Mouse (Mus musculus) G1E (cell line): ENCODE results near the gene Arpin. TPM values are rescaled to one million over a fixed set of nuclear protein-coding genes. Genes with fewer than 3 reads are reported as not detected.

Source experiments
- ATAC-seq: 2 replicates; pipeline ENCODE4 v1.8.0; 2016; ENCODE audit warnings: mild to moderate bottlenecking; ENCODE audit not compliant: insufficient number of reproducible peaks, poor library complexity, low FRiP score, severe bottlenecking; ENCODE audit errors: extremely low read depth
- DNase-seq: peaks from one replicate; pipeline ENCODE4 v3.0.0; 2012; ENCODE audit warnings: low spot score
- H3K27me3 ChIP-seq: 2 replicates; pipeline ENCODE4 v1.6.1; 2012; ENCODE audit warnings: mild to moderate bottlenecking, low read length, inconsistent platforms; ENCODE audit not compliant: insufficient read depth
- H3K36me3 ChIP-seq: replicated peaks from 2 replicates; pipeline ENCODE3; 2012; ENCODE audit warnings: mild to moderate bottlenecking, inconsistent platforms
- H3K4me1 ChIP-seq: 2 replicates; pipeline ENCODE4 v1.6.1; 2012; ENCODE audit warnings: low read depth, low read length, inconsistent platforms, mixed read lengths; ENCODE audit not compliant: insufficient read depth
- H3K4me3 ChIP-seq: 2 replicates; pipeline ENCODE4 v1.5.1; 2012; ENCODE audit warnings: low read depth, mild to moderate bottlenecking, inconsistent platforms, low read length, moderate library complexity, mixed read lengths
- H3K9me3 ChIP-seq: replicated peaks from 2 replicates; pipeline ENCODE4 v1.6.1; 2012; ENCODE audit warnings: inconsistent platforms
- CTCF ChIP-seq: IDR thresholded peaks from 2 replicates; pipeline ENCODE4 v1.5.1; 2012; ENCODE audit warnings: low read depth, low read length, inconsistent platforms, mixed read lengths
- GATA1 ChIP-seq: IDR thresholded peaks from 2 replicates; pipeline ENCODE4 v1.6.1; 2012; ENCODE audit warnings: borderline replicate concordance, low read length, inconsistent platforms, mixed read lengths
- GATA2 ChIP-seq: IDR thresholded peaks from 2 replicates; pipeline ENCODE4 v1.6.1; 2012; ENCODE audit warnings: low read depth, low read length, inconsistent platforms, borderline replicate concordance
- POLR2AphosphoS5 ChIP-seq: IDR thresholded peaks from 2 replicates; pipeline ENCODE4 v1.6.1; 2012; ENCODE audit warnings: low read depth, low read length, inconsistent platforms; ENCODE audit not compliant: insufficient replicate concordance
- TAL1 ChIP-seq: conservative IDR thresholded peaks from 2 replicates; pipeline ENCODE4 v1.6.1; 2012; ENCODE audit warnings: low read depth, low read length, inconsistent platforms, mixed read lengths
- polyA plus RNA-seq: library from polyadenylated mRNA; stranded (reverse); fragments of >175 nt; gene quantifications from 2 replicates; pipeline ENCODE4 v1.2.3, GENCODE M21; 2012
- total RNA-seq, 2 experiments: library from RNA; stranded (forward) in 1 of 2; stranded (reverse) in 1 of 2; fragments of 200-1000 nt in 1 of 2; fragments of >200 nt in 1 of 2; fragmentation: Nextera tagmentation in 1 of 2; gene quantifications; 2 replicates each; pipeline ENCODE4 v1.2.3; 2014 to 2017

Arpin gene
- total and polyA plus RNA-seq, 3 experiments: not detected

DNA sequence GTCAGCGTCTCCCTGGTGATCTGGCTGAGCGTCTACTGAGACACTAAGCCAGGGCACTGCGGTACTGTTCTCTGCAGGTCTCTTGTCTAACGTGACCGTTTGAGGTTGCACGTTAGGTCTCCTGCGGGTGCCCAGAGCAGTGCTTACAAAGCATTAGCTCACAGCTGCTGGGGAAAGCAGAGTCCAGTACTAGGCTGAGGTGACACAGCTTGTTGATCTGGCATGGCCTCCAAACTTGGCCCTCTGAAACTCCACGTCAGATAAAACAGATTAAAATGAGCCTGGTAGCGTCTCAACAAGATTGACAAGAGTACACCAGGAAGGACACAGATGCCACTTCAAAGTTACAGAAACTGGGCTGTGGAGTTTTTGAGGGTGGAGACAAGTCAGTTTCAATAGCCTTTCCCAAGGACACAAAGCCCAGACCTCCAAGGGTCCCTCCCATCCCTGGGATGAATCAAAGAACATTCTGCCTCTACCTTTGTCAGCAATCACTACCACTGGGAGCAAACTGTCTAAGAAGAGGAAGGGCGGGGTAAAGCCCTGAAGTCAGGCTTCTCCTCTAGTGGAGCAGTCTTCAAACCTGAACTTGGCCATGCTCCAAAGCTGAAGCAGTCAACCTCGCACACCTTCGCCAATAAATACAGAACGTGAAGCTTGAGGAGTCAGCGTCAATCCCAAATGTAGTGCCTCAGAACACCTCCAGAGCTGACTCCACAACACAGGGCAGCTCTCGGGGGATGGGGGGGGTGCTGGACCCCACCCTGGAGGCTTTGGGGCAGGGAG is 44.5 kb downstream of the Arpin start:
- Histone ChIP-seq H3K36me3 (peaks cover 79% of the 10 kb centered on the region), H3K4me1 (no peaks in the 10 kb centered on the region), H3K9me3 (no peaks in the 10 kb centered on the region), H3K4me3 (no peak overlapping the region), H3K27me3 (no peaks in the 10 kb centered on the region)
- DNase-seq (no peak), ATAC-seq (no peak)
- TF ChIP-seq GATA1 (no peak), CTCF (no peak), TAL1 (no peak), GATA2 (no peak), POLR2AphosphoS5 (no peak)

DNA sequence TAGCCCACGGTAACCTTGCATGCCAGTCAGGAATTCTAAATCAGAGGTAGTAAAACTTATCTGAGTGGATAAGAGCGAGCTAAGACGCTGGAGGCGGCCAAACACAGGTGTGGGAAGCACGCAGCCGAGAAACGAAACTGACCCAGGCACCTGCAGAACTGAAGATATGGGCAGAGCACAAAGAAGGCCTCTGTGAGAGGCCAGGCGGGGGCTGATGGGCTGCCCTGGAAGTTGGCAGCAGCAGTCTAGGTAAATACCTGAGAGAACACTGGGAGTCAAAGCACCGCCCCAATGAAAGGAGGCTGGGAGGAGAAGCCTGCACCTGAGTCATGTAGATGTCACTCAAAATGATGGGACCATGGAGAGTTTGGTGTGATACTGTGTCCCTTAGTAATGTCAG is 46.6 kb downstream of the Arpin start:
- Histone ChIP-seq H3K36me3 (peaks cover 69% of the 10 kb centered on the region), H3K4me3 (no peak overlapping the region), H3K9me3 (no peaks in the 10 kb centered on the region), H3K4me1 (no peaks in the 10 kb centered on the region), H3K27me3 (no peaks in the 10 kb centered on the region)
- TF ChIP-seq GATA2: no peak
- TF ChIP-seq GATA1: no peak
- no peak for TF ChIP-seq CTCF
- TF ChIP-seq TAL1: no peak
- TF ChIP-seq POLR2AphosphoS5: no peak
- DNase-seq (no peak), ATAC-seq (no peak)

DNA sequence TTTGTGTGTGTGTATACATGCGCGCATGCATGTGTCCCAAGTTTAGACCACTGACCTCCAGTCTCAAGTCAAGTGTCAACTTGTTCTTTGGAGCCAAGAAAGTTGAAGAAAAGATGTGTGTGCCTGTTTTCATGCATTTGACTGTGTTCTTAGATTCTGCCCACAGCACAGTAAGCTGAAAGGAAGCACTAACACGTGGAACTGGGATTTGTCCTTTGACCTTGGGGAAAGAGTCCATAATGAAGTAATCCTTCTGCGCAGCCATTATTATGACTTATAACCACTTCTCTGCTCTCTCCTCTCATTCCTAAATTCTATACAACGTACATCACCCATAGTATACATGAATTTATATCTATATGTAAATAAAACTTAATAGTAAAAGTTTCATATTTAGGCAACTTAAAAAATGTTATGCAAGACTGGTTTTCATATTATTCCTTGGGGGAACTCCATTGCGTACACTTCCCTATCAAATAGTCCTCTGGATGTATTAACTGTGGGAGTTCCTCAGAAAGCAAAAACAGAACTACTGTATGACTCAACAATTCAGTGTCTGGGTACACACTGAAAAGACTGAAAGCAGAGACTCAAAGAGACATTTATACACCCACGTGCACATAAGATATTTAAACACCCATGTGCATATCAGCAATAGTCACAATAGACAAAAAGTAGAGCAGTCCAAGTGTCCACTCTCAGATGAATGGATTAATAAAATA is 51.4 kb downstream of the Arpin start:
- H3K27me3 ChIP-seq: no peaks in the 10 kb centered on the region
- no peaks in the 10 kb centered on the region for H3K9me3 ChIP-seq
- no peak overlapping the region for H3K4me3 ChIP-seq
- H3K36me3 ChIP-seq: peaks cover 82% of the 10 kb centered on the region
- H3K4me1 ChIP-seq: no peaks in the 10 kb centered on the region
- DNase-seq (no peak), ATAC-seq (no peak)
- no peak for TF ChIP-seq TAL1
- no peak for TF ChIP-seq GATA1
- no peak for TF ChIP-seq GATA2
- no peak for TF ChIP-seq CTCF
- no peak for TF ChIP-seq POLR2AphosphoS5

DNA sequence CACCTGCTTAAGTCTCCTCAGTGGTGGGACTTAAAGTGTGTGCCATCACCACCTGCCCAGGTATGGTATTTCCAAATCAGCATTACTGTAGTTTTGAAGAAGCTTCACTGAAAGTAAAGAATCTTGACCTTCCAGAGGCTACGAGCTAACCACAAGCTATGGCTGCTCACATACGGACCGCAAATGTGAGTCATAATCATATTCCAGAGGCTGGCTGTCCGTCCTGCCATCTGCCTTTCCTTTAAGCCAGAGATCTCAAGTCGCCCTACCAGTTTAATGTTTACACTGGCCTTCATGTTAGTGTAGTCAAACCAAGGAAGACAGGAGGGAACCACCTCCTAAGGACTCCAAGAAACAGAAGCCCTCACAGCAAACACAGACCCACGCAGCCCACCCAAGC is 53.3 kb downstream of the Arpin start:
- peaks cover 77% of the 10 kb centered on the region for H3K36me3 ChIP-seq
- no peaks in the 10 kb centered on the region for H3K4me1 ChIP-seq
- H3K4me3 ChIP-seq: no peak overlapping the region
- no peaks in the 10 kb centered on the region for H3K27me3 ChIP-seq
- TF ChIP-seq GATA2 (no peak), TAL1 (no peak), CTCF (no peak), GATA1 (no peak), POLR2AphosphoS5 (no peak)
- ATAC-seq (no peak), DNase-seq (no peak)
- H3K9me3 ChIP-seq: no peaks in the 10 kb centered on the region

- no peak for ATAC-seq
- TF ChIP-seq GATA1 (no peak), GATA2 (no peak), CTCF (no peak), POLR2AphosphoS5 (no peak), TAL1 (no peak)
- no peaks in the 10 kb centered on the region for H3K27me3 ChIP-seq
- H3K36me3 ChIP-seq: peaks cover 75% of the 10 kb centered on the region
- no peak overlapping the region for H3K4me3 ChIP-seq
- no peaks in the 10 kb centered on the region for H3K9me3 ChIP-seq
- no peaks in the 10 kb centered on the region for H3K4me1 ChIP-seq
- DNase-seq: no peak
These were observed 54.2 kb downstream of the Arpin start for GRCm38 (mm10) chr7:79880998-79881397.

DNA sequence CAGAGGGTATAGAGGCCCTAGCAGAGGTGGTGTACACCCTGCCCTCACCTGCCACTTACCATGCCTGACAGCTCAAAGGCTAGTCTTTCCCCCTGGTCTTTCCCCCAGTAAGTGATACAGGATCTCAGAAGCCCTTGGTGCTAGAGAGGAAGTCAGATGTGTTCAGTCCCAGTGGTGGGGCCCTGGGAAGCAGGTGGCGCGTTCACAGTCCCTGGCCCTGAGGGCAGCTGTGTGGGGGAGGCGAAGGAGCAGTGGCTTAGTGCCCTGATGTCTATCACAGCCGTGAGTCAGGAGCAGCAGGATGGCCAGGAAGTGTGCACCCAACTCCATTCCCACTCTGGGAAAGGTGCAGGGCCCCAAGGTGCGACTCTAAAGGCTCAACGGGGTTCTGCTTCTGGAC is 55.1 kb downstream of the Arpin start:
- H3K4me3 ChIP-seq: no peak overlapping the region
- no peaks in the 10 kb centered on the region for H3K4me1 ChIP-seq
- no peak for DNase-seq
- H3K9me3 ChIP-seq: no peaks in the 10 kb centered on the region
- TF ChIP-seq GATA1: no peak
- TF ChIP-seq TAL1: no peak
- TF ChIP-seq CTCF: no peak
- TF ChIP-seq GATA2: no peak
- no peak for TF ChIP-seq POLR2AphosphoS5
- H3K27me3 ChIP-seq: no peaks in the 10 kb centered on the region
- ATAC-seq: no peak
- H3K36me3 ChIP-seq: peaks cover 67% of the 10 kb centered on the region
